Mouse (Mus musculus): ENCODE data around the gene Asb1. TPM values are rescaled to one million over a fixed set of nuclear protein-coding genes. Genes with fewer than 3 reads are reported as not detected.

Asb1 gene
- polyA plus RNA-seq, 1 experiment from 2014 or later: 6.6 TPM

- ATAC-seq (ENCODE audit: insufficient number of reproducible peaks, insufficient read depth, low FRiP score, low TSS enrichment, low read depth): no peak
- H3K27me3 ChIP-seq: 0 out of 2 replicates have a peak, but pooled peaks cover 2% of the 10 kb centered on the region
- H3K4me2 ChIP-seq: no peak overlapping the region
- peaks cover 8% of the 10 kb centered on the region for H3K4me1 ChIP-seq (replicated peaks)
- no peak overlapping the region for H3K4me3 ChIP-seq (replicated peaks)
- H3K36me3 ChIP-seq: peaks cover 38% of the 10 kb centered on the region
- H3K9ac ChIP-seq (replicated peaks): no peak overlapping the region
- H3K27ac ChIP-seq: no peak overlapping the region
- H3K9me3 ChIP-seq: no peaks in the 10 kb centered on the region
- WGBS: 82% methylated on average over 1 of the region's 1 CpGs
Observed at GRCm38 (mm10) chr1:91545226-91545625, 4.9 kb downstream of the Asb1 start.

- no peak overlapping the region for H3K4me3 ChIP-seq (replicated peaks)
- H3K4me1 ChIP-seq (replicated peaks): no peaks in the 10 kb centered on the region
- H3K4me2 ChIP-seq: no peak overlapping the region
- whole genome bisulfite sequencing: 96% methylated on average over 5 of the region's 5 CpGs
- no peaks in the 10 kb centered on the region for H3K27me3 ChIP-seq
- H3K9me3 ChIP-seq: no peaks in the 10 kb centered on the region
- no peak overlapping the region for H3K9ac ChIP-seq (replicated peaks)
- no peak for ATAC-seq (ENCODE audit: insufficient number of reproducible peaks, insufficient read depth, low FRiP score, low TSS enrichment, low read depth)
- no peak overlapping the region for H3K27ac ChIP-seq
- peaks cover 46% of the 10 kb centered on the region for H3K36me3 ChIP-seq
Observed at GRCm38 (mm10) chr1:91547567-91547966, 7.2 kb downstream of the Asb1 start.

GRCm38 (mm10) chr1:91549073-91549472 lies 8.7 kb downstream of the Asb1 start:
- Histone ChIP-seq H3K27ac (no peak overlapping the region), H3K9me3 (no peaks in the 10 kb centered on the region), H3K4me2 (no peak overlapping the region), H3K27me3 (no peaks in the 10 kb centered on the region), H3K9ac (replicated peaks) (no peak overlapping the region), H3K4me3 (replicated peaks) (no peak overlapping the region), H3K4me1 (replicated peaks) (no peaks in the 10 kb centered on the region), H3K36me3 (peaks cover 56% of the 10 kb centered on the region)
- 80% methylated on average over 2 of the region's 2 CpGs for WGBS
- ATAC-seq (ENCODE audit: insufficient number of reproducible peaks, insufficient read depth, low FRiP score, low TSS enrichment, low read depth): no peak

GRCm38 (mm10) chr1:91557099-91557498 lies 16.8 kb downstream of the Asb1 start:
- no peak overlapping the region for H3K9ac ChIP-seq (replicated peaks)
- H3K4me3 ChIP-seq (replicated peaks): no peak overlapping the region
- no peaks in the 10 kb centered on the region for H3K4me1 ChIP-seq (replicated peaks)
- no peaks in the 10 kb centered on the region for H3K27me3 ChIP-seq
- H3K4me2 ChIP-seq: no peak overlapping the region
- H3K27ac ChIP-seq: no peak overlapping the region
- WGBS: 64% methylated on average over 2 of the region's 2 CpGs
- ATAC-seq (ENCODE audit: insufficient number of reproducible peaks, insufficient read depth, low FRiP score, low TSS enrichment, low read depth): no peak
- H3K9me3 ChIP-seq: no peaks in the 10 kb centered on the region
- H3K36me3 ChIP-seq: peaks cover 50% of the 10 kb centered on the region

- Histone ChIP-seq H3K36me3 (peaks cover 17% of the 10 kb centered on the region), H3K4me1 (replicated peaks) (peaks cover 18% of the 10 kb centered on the region), H3K9ac (replicated peaks) (no peak overlapping the region), H3K4me2 (no peak overlapping the region), H3K9me3 (no peaks in the 10 kb centered on the region), H3K4me3 (replicated peaks) (no peak overlapping the region), H3K27ac (no peak overlapping the region), H3K27me3 (no peaks in the 10 kb centered on the region)
- ATAC-seq (ENCODE audit: insufficient number of reproducible peaks, insufficient read depth, low FRiP score, low TSS enrichment, low read depth): no peak
- WGBS: 87% methylated on average over 6 of the region's 6 CpGs
Observed at GRCm38 (mm10) chr1:91561226-91561625, 20.9 kb downstream of the Asb1 start.

GRCm38 (mm10) chr1:91562977-91563590 lies 22.7 kb downstream of the Asb1 start:
- peaks cover 7% of the 10 kb centered on the region for H3K36me3 ChIP-seq
- no peaks in the 10 kb centered on the region for H3K27me3 ChIP-seq
- H3K9me3 ChIP-seq: no peaks in the 10 kb centered on the region
- H3K27ac ChIP-seq: no peak overlapping the region
- no peak for ATAC-seq (ENCODE audit: insufficient number of reproducible peaks, insufficient read depth, low FRiP score, low TSS enrichment, low read depth)
- H3K4me2 ChIP-seq: no peak overlapping the region
- H3K4me3 ChIP-seq (replicated peaks): no peak overlapping the region
- peaks cover 18% of the 10 kb centered on the region for H3K4me1 ChIP-seq (replicated peaks)
- no peak overlapping the region for H3K9ac ChIP-seq (replicated peaks)
- WGBS: 91% methylated on average over 4 of the region's 4 CpGs

- H3K27me3 ChIP-seq: no peaks in the 10 kb centered on the region
- H3K36me3 ChIP-seq: peaks cover 4% of the 10 kb centered on the region; the same call in 1 of the 2 replicates
- H3K4me1 ChIP-seq (replicated peaks): peaks cover 18% of the 10 kb centered on the region
- no peak overlapping the region for H3K4me3 ChIP-seq (replicated peaks)
- no peak overlapping the region for H3K9ac ChIP-seq (replicated peaks)
- ATAC-seq (ENCODE audit: insufficient number of reproducible peaks, insufficient read depth, low FRiP score, low TSS enrichment, low read depth): no peak
- no peak overlapping the region for H3K4me2 ChIP-seq
- WGBS: 76% methylated on average over 3 of the region's 3 CpGs
- no peaks in the 10 kb centered on the region for H3K9me3 ChIP-seq
- peak overlapping the region; percentile 7; the same call in 1 of the 2 replicates for H3K27ac ChIP-seq
Observed at GRCm38 (mm10) chr1:91564004-91564403, 23.7 kb downstream of the Asb1 start.

GRCm38 (mm10) chr1:91564598-91564997 lies 24.3 kb downstream of the Asb1 start:
- H3K4me2 ChIP-seq: no peak overlapping the region; the same call in 1 of the 2 replicates
- peaks cover 18% of the 10 kb centered on the region for H3K4me1 ChIP-seq (replicated peaks)
- no peak for ATAC-seq (ENCODE audit: insufficient number of reproducible peaks, insufficient read depth, low FRiP score, low TSS enrichment, low read depth)
- peaks cover 4% of the 10 kb centered on the region; the same call in 1 of the 2 replicates for H3K36me3 ChIP-seq
- H3K9ac ChIP-seq (replicated peaks): no peak overlapping the region
- H3K27me3 ChIP-seq: no peaks in the 10 kb centered on the region
- peak overlapping the region; percentile 62; the same call in 1 of the 2 replicates for H3K27ac ChIP-seq
- H3K9me3 ChIP-seq: no peaks in the 10 kb centered on the region
- H3K4me3 ChIP-seq (replicated peaks): no peak overlapping the region
- 30% methylated on average over 6 of the region's 6 CpGs for WGBS

GRCm38 (mm10) chr1:91567269-91567668 lies 26.9 kb downstream of the Asb1 start:
- 81% methylated on average over 2 of the region's 2 CpGs for WGBS

GRCm38 (mm10) chr1:91572458-91572857 lies 32.1 kb downstream of the Asb1 start:
- WGBS: 88% methylated on average over 10 of the region's 10 CpGs
- H3K9ac ChIP-seq (replicated peaks): no peak overlapping the region
- no peak overlapping the region for H3K4me2 ChIP-seq
- H3K36me3 ChIP-seq: no peaks in the 10 kb centered on the region
- H3K27ac ChIP-seq: no peak overlapping the region
- ATAC-seq (ENCODE audit: insufficient number of reproducible peaks, insufficient read depth, low FRiP score, low TSS enrichment, low read depth): no peak
- no peaks in the 10 kb centered on the region for H3K27me3 ChIP-seq
- peaks cover 17% of the 10 kb centered on the region for H3K4me1 ChIP-seq (replicated peaks)
- H3K9me3 ChIP-seq: no peaks in the 10 kb centered on the region
- H3K4me3 ChIP-seq (replicated peaks): no peak overlapping the region

More at GRCm38 (mm10) chr1:91567269-91567668, 26.9 kb downstream of the Asb1 start:
- Histone ChIP-seq H3K36me3 (no peaks in the 10 kb centered on the region), H3K9me3 (no peaks in the 10 kb centered on the region), H3K4me1 (replicated peaks) (peaks cover 31% of the 10 kb centered on the region), H3K27ac (no peak overlapping the region), H3K9ac (replicated peaks) (no peak overlapping the region), H3K4me2 (no peak overlapping the region), H3K27me3 (no peaks in the 10 kb centered on the region), H3K4me3 (replicated peaks) (no peak overlapping the region)
- ATAC-seq (ENCODE audit: insufficient number of reproducible peaks, insufficient read depth, low FRiP score, low TSS enrichment, low read depth): no peak

GRCm38 (mm10) chr1:91574208-91574607 lies 33.9 kb downstream of the Asb1 start:
- no peak overlapping the region for H3K4me2 ChIP-seq
- no peak overlapping the region for H3K9ac ChIP-seq (replicated peaks)
- ATAC-seq (ENCODE audit: insufficient number of reproducible peaks, insufficient read depth, low FRiP score, low TSS enrichment, low read depth): no peak
- H3K36me3 ChIP-seq: no peaks in the 10 kb centered on the region
- no peaks in the 10 kb centered on the region for H3K9me3 ChIP-seq
- 64% methylated on average over 3 of the region's 3 CpGs for WGBS
- H3K4me3 ChIP-seq (replicated peaks): no peak overlapping the region
- H3K4me1 ChIP-seq (replicated peaks): peaks cover 23% of the 10 kb centered on the region
- no peaks in the 10 kb centered on the region for H3K27me3 ChIP-seq
- no peak overlapping the region for H3K27ac ChIP-seq

Data from limb, embryonic 12.5 days (tissue).